Mouse (Mus musculus) stomach, embryonic 14.5 days (tissue): ENCODE measurements around the gene Cmtm4. TPM values are rescaled to one million over a fixed set of nuclear protein-coding genes. Genes with fewer than 3 reads are reported as not detected.
A peak's percentile ranks its signal among the peaks of the same experiment; 100 is the strongest.

Source experiments
- ATAC-seq: fragments of 200-750 bp; cut with Nextera tagmentation; 2 replicates; pipeline ENCODE4 v1.8.0; 2017; ENCODE audit warnings: low read depth, moderate TSS enrichment; ENCODE audit not compliant: insufficient number of reproducible peaks, insufficient read depth, low FRiP score
- H3K27ac ChIP-seq: fragments of 300-500 bp; sonication (generic); 2 replicates; pipeline ENCODE4 v1.5.1; 2014; ENCODE audit warnings: mild to moderate bottlenecking, low read length, moderate library complexity, mixed read lengths
- H3K27me3 ChIP-seq: fragments of 300-500 bp; sonication (generic); 2 replicates; pipeline ENCODE4 v1.6.1; 2014; ENCODE audit warnings: low read length, control low read depth, mixed read lengths; ENCODE audit not compliant: control insufficient read depth, insufficient read depth
- H3K36me3 ChIP-seq: fragments of 300-500 bp; sonication (generic); 2 replicates; pipeline ENCODE4 v1.6.1; 2014; ENCODE audit warnings: mild to moderate bottlenecking, control low read depth, low read length, moderate library complexity, mixed read lengths; ENCODE audit not compliant: control insufficient read depth, insufficient read depth
- H3K4me1 ChIP-seq: fragments of 300-500 bp; sonication (generic); 2 replicates; pipeline ENCODE4 v1.6.1; 2014; ENCODE audit warnings: low read length, control low read depth, mixed read lengths; ENCODE audit not compliant: control insufficient read depth, insufficient read depth
- H3K4me2 ChIP-seq: fragments of 300-500 bp; sonication (generic); replicated peaks from 2 replicates; pipeline ENCODE4 v1.6.1; 2014; ENCODE audit warnings: low read depth, low read length, control low read depth
- H3K4me3 ChIP-seq: fragments of 300-500 bp; sonication (generic); 2 replicates; pipeline ENCODE4 v1.5.1; 2014; ENCODE audit warnings: low read depth, low read length, control low read depth
- H3K9ac ChIP-seq: fragments of 300-500 bp; sonication (generic); replicated peaks from 2 replicates; pipeline ENCODE4 v1.6.1; 2014; ENCODE audit warnings: low read depth, mild to moderate bottlenecking, control low read depth, low read length, moderate library complexity, mixed read lengths
- H3K9me3 ChIP-seq: fragments of 300-500 bp; sonication (generic); 2 replicates; pipeline ENCODE4 v1.6.1; 2016; ENCODE audit warnings: low read depth, low read length, control low read depth; ENCODE audit not compliant: control insufficient read depth
- WGBS: fragments of 180-500 bp; shearing (Covaris S2); extraction: QIAGEN DNeasy Blood & Tissue Kit; methylation state at CpG from one replicate; pipeline ENCODE4 v1.1.7; 2014; 5-methylcytosine and 5-hydroxymethylcytosine counted together
- polyA plus RNA-seq: library from polyadenylated mRNA; unstranded; fragments of >200 nt; fragmentation: Nextera tagmentation; extraction: Ambion mirVana; gene quantifications from 2 replicates; pipeline ENCODE4 v1.2.1, GENCODE M21; 2014

Gene Cmtm4
- polyA plus RNA-seq, result 6.4 and 7.2 TPM in 2 replicates

DNA sequence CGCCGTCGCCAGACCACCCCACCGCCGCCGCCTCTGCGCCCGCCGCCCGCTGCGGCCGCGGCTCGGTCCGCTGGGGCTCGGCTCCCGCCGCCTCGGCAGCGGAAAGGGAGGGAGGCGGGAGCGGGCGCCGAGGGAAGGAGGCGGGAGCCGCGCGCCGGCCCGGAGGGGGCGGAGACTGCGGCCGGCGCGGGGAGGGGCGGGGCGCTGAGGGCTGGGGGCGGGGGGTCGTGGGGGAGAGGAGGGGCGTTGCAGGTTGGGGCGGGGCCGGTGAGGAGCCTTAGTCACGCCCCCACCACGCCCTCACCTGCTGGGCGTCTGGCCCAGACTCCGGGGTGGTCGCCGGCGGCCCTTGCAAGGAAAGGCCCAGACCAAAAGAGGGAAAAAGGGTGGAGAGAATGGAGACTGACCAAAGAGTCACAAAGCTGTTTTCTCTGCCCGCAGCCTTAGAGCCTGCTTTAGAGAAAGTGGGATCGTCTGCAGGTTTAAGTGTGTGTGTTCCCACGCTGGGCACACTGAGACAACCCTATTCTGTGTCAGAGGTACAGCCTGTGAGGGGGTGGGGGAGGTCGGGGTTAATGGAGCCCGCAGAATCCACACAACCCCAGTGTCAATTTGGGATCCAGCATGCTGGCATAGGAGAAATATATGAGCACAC is at the start of gene Cmtm4:
TSS of gene Cmtm4 (minus strand) at position 105 of the 655 bp plus-strand sequence.
- H3K9ac ChIP-seq, result peak within 1 kb of the TSS; percentile 89
- 2% methylated on average over 28 of the region's 54 CpGs for WGBS
- peak within 1 kb of the TSS; percentile 86 for H3K27ac ChIP-seq
- H3K36me3 ChIP-seq, result no peaks in the 10 kb centered on the region
- H3K4me2 ChIP-seq, result peak within 1 kb of the TSS; percentile 82
- no peaks in the 10 kb centered on the region; the same call in 1 of the 2 replicates for H3K9me3 ChIP-seq
- H3K27me3 ChIP-seq, result no peaks in the 10 kb centered on the region
- H3K4me1 ChIP-seq, result peaks cover 16% of the 10 kb centered on the region
- H3K4me3 ChIP-seq, result peak within 1 kb of the TSS; percentile 86
- ATAC-seq, result peak; percentile 70

DNA sequence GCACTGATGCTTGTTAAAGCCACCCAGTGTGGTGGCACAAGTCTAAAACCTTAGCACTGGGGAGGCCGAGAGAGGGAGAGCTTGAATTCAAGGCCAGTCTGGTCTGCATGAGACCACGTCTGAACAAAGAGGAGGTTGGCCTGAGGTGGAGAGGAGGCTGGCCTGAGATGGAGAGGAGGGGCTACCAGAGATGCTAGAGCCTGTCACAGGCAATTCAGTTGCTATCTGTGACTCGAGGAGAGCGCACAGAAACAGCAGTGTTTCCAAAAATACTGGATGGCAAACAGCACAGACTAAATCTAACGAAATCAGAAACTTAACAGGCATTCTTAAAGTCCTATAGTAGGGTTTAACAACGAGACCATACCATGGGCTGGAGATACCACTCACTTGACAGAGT is 49.6 kb upstream of the Cmtm4 start:
- no peaks in the 10 kb centered on the region for H3K27me3 ChIP-seq

DNA sequence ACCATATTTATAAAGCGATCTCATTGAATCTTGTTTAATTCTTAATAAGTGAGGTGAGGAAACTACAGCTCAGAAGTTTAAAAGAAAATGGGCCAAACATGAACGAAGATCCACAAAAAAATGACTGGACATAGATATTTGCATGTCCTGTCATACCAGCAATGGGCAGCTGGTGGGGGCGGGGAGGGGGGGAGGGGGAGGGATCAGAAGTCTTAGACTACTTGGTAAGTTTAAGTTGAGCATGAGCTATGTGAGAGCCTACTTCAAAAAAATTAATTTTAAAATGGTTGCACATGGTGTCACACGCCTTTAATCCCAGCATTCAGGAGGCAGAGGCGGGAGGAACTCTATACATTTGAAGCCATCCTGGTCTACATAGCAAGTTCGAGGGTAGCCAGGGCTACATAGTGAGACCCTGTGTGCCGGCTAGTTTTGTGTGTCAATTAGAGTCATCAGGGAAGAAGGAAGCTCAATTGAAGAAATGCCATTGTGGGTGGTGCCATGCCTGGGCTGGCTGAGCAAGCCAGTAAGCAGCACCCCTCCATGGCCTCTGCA is 47.6 kb upstream of the Cmtm4 start:
- peaks cover 24% of the 10 kb centered on the region for H3K36me3 ChIP-seq
- H3K4me3 ChIP-seq, result peak overlapping the region; percentile 86
- peak overlapping the region; percentile 83; the same call in 1 of the 2 replicates for H3K9ac ChIP-seq
- no peaks in the 10 kb centered on the region for H3K27me3 ChIP-seq
- H3K27ac ChIP-seq, result 0 out of 2 replicates have a peak overlapping the region, but pooled peaks have one; percentile 53
- H3K4me1 ChIP-seq, result peaks cover 8% of the 10 kb centered on the region; the same call in 1 of the 2 replicates
- WGBS, result 68% methylated on average over 7 of the region's 7 CpGs
- no peak overlapping the region for H3K4me2 ChIP-seq
- H3K9me3 ChIP-seq, result no peaks in the 10 kb centered on the region
- 0 out of 2 replicates have a peak, but pooled peaks have one; percentile 4 for ATAC-seq

More for the DNA sequence above, 49.6 kb upstream of the Cmtm4 start:
- Histone ChIP-seq H3K36me3 (peaks cover 5% of the 10 kb centered on the region), H3K9me3 (no peaks in the 10 kb centered on the region), H3K4me3 (no peak overlapping the region), H3K9ac (no peak overlapping the region), H3K27ac (no peak overlapping the region), H3K4me1 (peaks cover 8% of the 10 kb centered on the region; the same call in 1 of the 2 replicates), H3K4me2 (no peak overlapping the region)
- no peak for ATAC-seq
- 57% methylated on average over 6 of the region's 6 CpGs for WGBS

DNA sequence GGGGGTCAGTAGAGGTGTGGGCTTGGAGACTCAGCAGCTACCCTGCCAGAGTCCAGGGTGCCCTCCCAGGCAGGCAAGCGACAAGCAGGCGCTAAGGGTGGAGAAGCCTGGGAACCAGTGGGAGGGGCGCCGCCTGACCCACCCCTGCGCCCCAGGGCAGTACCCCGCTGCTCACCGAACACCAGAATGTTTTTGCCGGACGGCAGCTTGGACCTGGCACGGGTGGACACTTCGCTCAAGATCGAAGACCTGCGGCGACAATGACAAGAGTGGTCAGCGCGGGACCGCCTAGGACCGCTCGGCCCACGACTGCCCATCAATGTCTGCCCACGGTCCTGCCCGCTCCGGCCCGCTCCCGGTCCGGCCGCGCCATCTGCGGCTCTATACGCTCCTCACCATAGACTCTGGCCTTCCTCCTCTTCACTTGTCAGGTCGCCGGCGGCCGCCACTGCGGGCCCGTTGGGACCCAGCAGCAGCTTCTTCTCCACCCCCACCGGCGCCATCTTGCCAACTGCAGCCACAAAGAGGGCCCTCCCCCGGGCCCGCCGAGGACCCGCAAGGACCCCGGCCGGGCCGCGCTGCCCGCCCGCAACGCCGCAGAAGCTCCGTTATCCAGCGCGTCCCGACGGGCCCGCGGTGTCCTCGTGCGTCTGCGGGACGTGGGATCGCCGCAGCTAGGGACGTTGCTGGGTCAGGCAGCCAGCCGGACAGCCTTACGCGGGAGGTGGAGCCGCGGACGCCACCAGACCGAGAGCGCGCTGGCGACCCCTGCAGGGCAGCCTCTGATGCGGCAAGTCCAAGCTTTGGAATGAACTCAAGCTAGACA is 46.9 kb upstream of the Cmtm4 start, which contains the start of gene Dync1li2:
TSS of gene Dync1li2 (minus strand) at position 749 of the 826 bp plus-strand sequence.
- ATAC-seq, result peak; percentile 82
- Histone ChIP-seq H3K27ac (peak within 1 kb of the TSS; percentile 53; the same call in 1 of the 2 replicates), H3K9me3 (no peaks in the 10 kb centered on the region), H3K4me2 (peak within 1 kb of the TSS; percentile 62), H3K36me3 (peaks cover 28% of the 10 kb centered on the region), H3K4me3 (peak within 1 kb of the TSS; percentile 86), H3K4me1 (peaks cover 8% of the 10 kb centered on the region; the same call in 1 of the 2 replicates), H3K27me3 (no peaks in the 10 kb centered on the region), H3K9ac (peak within 1 kb of the TSS; percentile 83)
- WGBS, result under 1% methylated on average over 75 of the region's 75 CpGs

DNA sequence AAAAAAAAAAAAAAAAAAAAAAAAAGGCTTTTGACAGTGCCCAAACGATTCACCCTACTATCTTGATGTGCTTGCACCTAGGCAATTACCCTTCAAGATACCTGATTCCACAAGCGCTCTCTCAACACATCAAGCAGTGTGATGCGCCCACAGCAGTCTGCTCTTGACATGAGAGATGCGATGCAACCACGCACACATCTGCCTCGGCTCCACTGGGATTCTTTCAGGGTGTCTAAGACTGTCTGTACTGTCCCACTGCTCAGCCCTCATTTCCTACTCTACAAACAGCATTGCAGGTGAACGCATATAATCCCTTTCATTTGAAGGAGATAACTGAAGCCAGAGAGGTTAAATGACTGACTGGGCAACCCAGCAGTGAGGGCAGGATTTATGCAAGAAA is 46.0 kb upstream of the Cmtm4 start:
- 58% methylated on average over 7 of the region's 7 CpGs for WGBS
- Histone ChIP-seq H3K36me3 (peaks cover 37% of the 10 kb centered on the region), H3K4me1 (peaks cover 8% of the 10 kb centered on the region; the same call in 1 of the 2 replicates), H3K9ac (peak overlapping the region; percentile 83; the same call in 1 of the 2 replicates), H3K4me2 (peak overlapping the region; percentile 62), H3K9me3 (no peaks in the 10 kb centered on the region), H3K27me3 (no peaks in the 10 kb centered on the region), H3K4me3 (peak overlapping the region; percentile 86), H3K27ac (no peak overlapping the region)
- ATAC-seq, result no peak

GRCm38 (mm10) chr8:104439461-104439860 is 43.9 kb upstream of the Cmtm4 start:
- no peak for ATAC-seq
- H3K4me2 ChIP-seq, result no peak overlapping the region
- 96% methylated on average over 8 of the region's 8 CpGs for WGBS
- H3K9me3 ChIP-seq, result no peaks in the 10 kb centered on the region
- H3K27ac ChIP-seq, result no peak overlapping the region
- no peak overlapping the region for H3K9ac ChIP-seq
- peaks cover 57% of the 10 kb centered on the region for H3K36me3 ChIP-seq
- H3K4me1 ChIP-seq, result peaks cover 10% of the 10 kb centered on the region; the same call in 1 of the 2 replicates
- H3K4me3 ChIP-seq, result no peak overlapping the region
- H3K27me3 ChIP-seq, result no peaks in the 10 kb centered on the region

GRCm38 (mm10) chr8:104437494-104438135 is 42.0 kb upstream of the Cmtm4 start:
- no peak for ATAC-seq
- no peak overlapping the region for H3K27ac ChIP-seq
- peaks cover 67% of the 10 kb centered on the region for H3K36me3 ChIP-seq
- H3K4me2 ChIP-seq, result no peak overlapping the region
- no peak overlapping the region for H3K9ac ChIP-seq
- no peaks in the 10 kb centered on the region for H3K9me3 ChIP-seq
- H3K4me3 ChIP-seq, result no peak overlapping the region
- H3K27me3 ChIP-seq, result no peaks in the 10 kb centered on the region
- 86% methylated on average over 13 of the region's 13 CpGs for WGBS
- H3K4me1 ChIP-seq, result peaks cover 11% of the 10 kb centered on the region; the same call in 1 of the 2 replicates
